Mouse (Mus musculus) testis, adult 2 months (tissue): Measurements from ENCODE around the gene Mrps23. TPM values are rescaled to one million over a fixed set of nuclear protein-coding genes. Genes with fewer than 3 reads are reported as not detected.
A peak's percentile ranks its signal among the peaks of the same experiment; 100 is the strongest.
"Not testable (repeated sequence)": the region's sequence is repeated elsewhere in the genome, so short reads cannot be mapped to it uniquely, and the experiment has no call there.

Source experiments
- H3K27ac ChIP-seq: fragments of 200-500 bp; 2 replicates; pipeline ENCODE4 v1.5.1; 2012; ENCODE audit warnings: low read depth, low read length; ENCODE audit not compliant: control insufficient read depth, insufficient read depth
- H3K27me3 ChIP-seq: fragments of 200-500 bp; 2 replicates; pipeline ENCODE4 v1.6.1; 2012; ENCODE audit warnings: mild to moderate bottlenecking, low read length, moderate library complexity; ENCODE audit not compliant: control insufficient read depth, insufficient read depth
- H3K36me3 ChIP-seq: fragments of 200-500 bp; 2 replicates; pipeline ENCODE4 v1.6.1; 2012; ENCODE audit warnings: mild to moderate bottlenecking, low read length; ENCODE audit not compliant: control insufficient read depth, insufficient read depth
- H3K4me1 ChIP-seq: fragments of 200-500 bp; 2 replicates; pipeline ENCODE4 v1.6.1; 2012; ENCODE audit warnings: low read length; ENCODE audit not compliant: control insufficient read depth, insufficient read depth
- H3K4me3 ChIP-seq: fragments of 200-500 bp; 2 replicates; pipeline ENCODE4 v1.5.1; 2012; ENCODE audit warnings: low read depth, mild to moderate bottlenecking, low read length, moderate library complexity, mixed read lengths; ENCODE audit not compliant: control insufficient read depth
- CTCF ChIP-seq: fragments of 200-500 bp; IDR thresholded peaks from 2 replicates; pipeline ENCODE4 v1.5.1; 2012; ENCODE audit warnings: low read depth, mild to moderate bottlenecking, inconsistent platforms, low read length, moderate library complexity; ENCODE audit not compliant: control insufficient read depth, insufficient read depth, insufficient replicate concordance
- POLR2A ChIP-seq: fragments of 200-500 bp; IDR thresholded peaks from 2 replicates; pipeline ENCODE4 v1.6.1; 2012; ENCODE audit warnings: low read depth, mild to moderate bottlenecking, inconsistent platforms, low read length, moderate library complexity; ENCODE audit not compliant: control insufficient read depth
- polyA plus RNA-seq: library from polyadenylated mRNA; depleted of rRNA; stranded (reverse); fragments of >200 nt; gene quantifications from 2 replicates; pipeline ENCODE4 v1.2.3, GENCODE M21; 2012

Mrps23 gene
- polyA plus RNA-seq, 1 experiment = 29.8 TPM

DNA sequence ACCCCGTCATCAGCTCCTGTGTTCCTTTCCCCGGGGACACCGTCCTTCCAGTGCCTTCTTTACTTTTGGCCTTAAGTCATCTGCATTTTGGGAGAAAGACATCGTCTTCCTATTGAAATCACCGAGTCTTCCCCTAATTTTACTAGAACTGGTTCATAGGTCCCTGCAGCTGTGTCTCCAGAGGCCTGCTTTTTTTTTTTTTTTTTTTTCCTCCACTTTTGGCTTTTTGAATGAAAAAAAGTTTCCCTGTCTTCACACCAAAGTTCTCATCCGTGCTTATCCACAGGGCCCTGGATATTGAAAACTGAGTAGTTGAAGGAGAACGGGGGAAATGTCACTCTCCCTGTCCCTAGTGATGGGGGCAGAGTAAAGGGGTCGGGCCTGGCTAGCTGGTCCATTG, 16.0 kb upstream of the Mrps23 start:
- Histone ChIP-seq H3K4me1 (peaks cover 20% of the 10 kb centered on the region), H3K27me3 (no peaks in the 10 kb centered on the region), H3K36me3 (no peaks in the 10 kb centered on the region), H3K4me3 (peak overlapping the region; percentile 25; the same call in 1 of the 2 replicates), H3K27ac (0 out of 2 replicates have a peak overlapping the region, but pooled peaks have one; percentile 41)
- no peak for TF ChIP-seq CTCF
- TF ChIP-seq POLR2A = no peak

DNA sequence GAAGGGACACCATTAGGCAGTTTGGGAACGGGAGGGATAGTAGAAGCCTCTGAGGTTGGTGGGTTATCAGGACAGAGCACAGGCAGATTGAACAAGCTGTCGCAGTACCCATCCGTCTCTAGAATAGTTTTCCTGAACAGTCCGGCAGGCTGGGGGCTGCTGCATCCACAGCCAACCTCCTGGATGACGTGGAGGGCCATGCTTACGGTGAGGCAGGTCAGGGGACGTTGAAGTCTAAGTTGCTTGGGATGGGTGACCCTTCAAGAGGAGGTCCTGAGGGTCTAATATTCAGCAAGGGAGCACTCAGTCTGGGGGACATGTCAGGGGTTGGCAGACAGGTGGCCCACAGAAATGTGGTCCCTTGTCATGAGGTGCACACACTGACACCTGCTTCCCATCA, 15.6 kb upstream of the Mrps23 start:
- no peak overlapping the region for H3K4me3 ChIP-seq
- H3K27me3 ChIP-seq = no peaks in the 10 kb centered on the region; the same call in 1 of the 2 replicates
- H3K27ac ChIP-seq = no peak overlapping the region
- H3K36me3 ChIP-seq = no peaks in the 10 kb centered on the region
- peaks cover 24% of the 10 kb centered on the region for H3K4me1 ChIP-seq
- TF ChIP-seq CTCF = no peak
- TF ChIP-seq POLR2A = no peak

DNA sequence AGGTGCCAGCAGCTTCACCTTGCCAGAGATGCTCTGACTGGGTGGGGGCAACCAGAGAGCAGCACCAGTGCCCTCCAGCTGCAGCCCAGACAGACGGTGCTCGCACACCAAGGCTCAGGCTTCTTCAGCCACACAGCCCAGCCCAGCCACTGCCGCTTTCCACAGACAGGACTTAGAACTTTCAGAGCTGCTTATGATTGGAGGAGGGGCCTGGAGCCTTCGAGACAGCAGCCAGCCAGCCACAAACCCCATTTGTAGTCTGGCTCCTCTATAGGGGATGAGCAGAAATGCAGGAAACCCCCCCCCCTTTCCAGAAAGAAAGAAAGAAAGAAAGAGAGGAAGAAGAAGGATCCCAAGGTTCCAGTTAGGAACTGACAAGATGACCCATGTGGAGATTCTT, 11.6 kb upstream of the Mrps23 start:
- Histone ChIP-seq H3K36me3 (no peaks in the 10 kb centered on the region), H3K27ac (no peak overlapping the region), H3K27me3 (peaks cover 3% of the 10 kb centered on the region; the same call in 1 of the 2 replicates)

DNA sequence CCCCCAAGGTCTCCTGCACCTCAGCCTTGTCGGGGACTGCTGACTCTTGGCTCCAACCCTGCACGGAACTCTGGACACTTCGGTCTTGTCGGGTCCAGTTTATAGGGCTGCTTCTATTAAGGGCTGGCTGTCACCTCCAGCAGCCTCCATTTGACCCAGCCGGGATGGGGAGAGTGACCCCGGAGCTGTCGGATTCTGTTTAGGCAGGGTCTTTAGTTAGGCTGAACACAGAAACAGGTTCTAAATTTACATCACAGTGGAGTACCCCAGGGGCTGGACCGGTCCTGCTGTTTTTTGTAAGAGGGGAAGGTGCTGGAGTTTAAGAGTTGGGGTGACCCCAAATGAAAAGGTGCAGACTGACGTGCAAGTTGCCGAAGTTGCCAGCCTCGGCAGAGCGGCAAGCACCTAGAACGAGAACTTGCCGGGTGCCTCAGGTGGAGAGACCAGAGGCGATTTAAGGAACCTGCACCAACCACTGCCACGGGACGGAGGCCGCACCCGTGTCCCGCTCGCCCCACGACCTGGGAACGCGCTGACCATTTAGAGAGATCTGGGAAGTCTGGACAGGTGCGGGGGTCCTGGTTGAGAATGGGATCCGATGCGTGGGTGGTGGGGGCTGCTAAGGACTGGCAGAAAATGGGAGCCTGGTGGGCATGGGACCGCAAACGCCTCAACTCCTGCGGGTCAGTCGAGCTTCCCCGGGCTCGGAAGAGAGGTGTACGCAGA, 10.9 kb upstream of the Mrps23 start:
- Histone ChIP-seq H3K4me1 (peaks cover 21% of the 10 kb centered on the region), H3K36me3 (no peaks in the 10 kb centered on the region), H3K27ac (no peak overlapping the region), H3K4me3 (peak overlapping the region; percentile 55), H3K27me3 (peaks cover 3% of the 10 kb centered on the region; the same call in 1 of the 2 replicates)
- TF ChIP-seq POLR2A (no peak), CTCF (no peak)

More for the DNA sequence above, 11.6 kb upstream of the Mrps23 start:
- Histone ChIP-seq H3K4me3 (no peak overlapping the region), H3K4me1 (peaks cover 24% of the 10 kb centered on the region)
- TF ChIP-seq CTCF = no peak
- no peak for TF ChIP-seq POLR2A

DNA sequence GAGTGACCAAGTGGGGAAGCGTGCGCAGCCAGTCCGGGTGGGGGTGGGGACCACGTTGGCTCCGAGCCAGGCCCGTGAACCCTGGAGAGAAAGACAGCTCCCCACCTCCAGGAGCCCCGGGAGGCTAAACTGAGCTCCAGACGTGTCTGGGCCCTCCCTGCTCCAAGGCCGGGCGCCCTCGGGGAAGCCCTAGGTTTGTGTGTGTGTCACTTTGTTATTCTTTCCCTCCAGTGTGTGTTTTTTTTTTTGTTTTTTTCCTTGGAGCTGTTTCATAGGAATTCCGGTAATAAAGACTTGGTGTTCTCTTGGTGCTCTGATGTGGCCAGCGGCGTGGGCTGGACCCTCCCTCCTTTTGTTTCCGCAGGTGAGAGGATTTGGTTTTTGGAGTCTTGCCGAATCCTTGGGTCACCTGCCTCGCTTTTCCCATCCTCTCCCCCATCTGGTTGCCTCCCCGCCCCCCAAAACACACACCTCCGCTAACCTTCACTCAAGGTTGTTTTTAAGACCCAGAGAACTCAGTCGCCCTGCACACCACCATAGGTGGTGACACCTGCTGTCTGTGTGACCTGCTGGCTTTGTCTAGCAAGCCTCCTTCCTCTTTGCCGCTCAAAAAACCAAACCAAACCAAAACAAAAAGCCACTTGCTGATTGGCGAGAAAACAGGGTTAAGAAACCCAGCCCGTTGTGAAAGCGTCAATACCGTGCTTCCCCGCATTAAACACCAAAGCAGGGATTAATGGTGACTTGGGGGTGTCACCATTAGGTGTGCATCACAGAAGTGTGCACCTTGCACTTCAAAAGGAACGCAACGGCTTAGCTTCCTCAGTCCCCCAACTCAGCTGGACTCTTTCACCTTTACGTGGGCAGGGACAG, 10.1 kb upstream of the Mrps23 start:
- no peak for TF ChIP-seq CTCF
- no peak for TF ChIP-seq POLR2A
- H3K27me3 ChIP-seq = peaks cover 3% of the 10 kb centered on the region; the same call in 1 of the 2 replicates

DNA sequence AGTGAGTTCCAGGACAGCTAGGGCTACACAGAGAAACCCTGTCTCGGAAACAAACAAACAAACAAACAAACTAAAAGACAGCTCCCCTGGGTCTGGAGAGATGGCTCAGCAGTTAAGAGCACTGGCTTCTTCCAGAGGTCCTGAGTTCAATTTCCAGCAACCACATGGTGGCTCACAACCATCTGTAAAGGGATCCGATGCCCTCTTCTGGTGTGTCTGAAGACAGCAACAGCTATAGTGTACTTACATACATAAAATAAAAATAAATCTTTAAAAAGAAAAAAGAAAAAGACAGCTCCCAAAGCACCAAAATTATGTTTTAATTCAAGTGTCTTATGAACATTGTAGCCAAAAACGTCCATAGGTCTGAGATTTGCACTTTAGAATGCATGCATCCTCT, 8.5 kb upstream of the Mrps23 start:
- H3K4me3 ChIP-seq, H3K27me3 ChIP-seq, H3K27ac ChIP-seq, H3K36me3 ChIP-seq: not testable (repeated sequence)
- H3K4me1 ChIP-seq = peaks cover 21% of the 10 kb centered on the region

More for the DNA sequence above, 10.1 kb upstream of the Mrps23 start:
- H3K4me1 ChIP-seq = peaks cover 21% of the 10 kb centered on the region
- no peak overlapping the region for H3K27ac ChIP-seq
- peak overlapping the region; percentile 55 for H3K4me3 ChIP-seq
- H3K36me3 ChIP-seq = no peaks in the 10 kb centered on the region

DNA sequence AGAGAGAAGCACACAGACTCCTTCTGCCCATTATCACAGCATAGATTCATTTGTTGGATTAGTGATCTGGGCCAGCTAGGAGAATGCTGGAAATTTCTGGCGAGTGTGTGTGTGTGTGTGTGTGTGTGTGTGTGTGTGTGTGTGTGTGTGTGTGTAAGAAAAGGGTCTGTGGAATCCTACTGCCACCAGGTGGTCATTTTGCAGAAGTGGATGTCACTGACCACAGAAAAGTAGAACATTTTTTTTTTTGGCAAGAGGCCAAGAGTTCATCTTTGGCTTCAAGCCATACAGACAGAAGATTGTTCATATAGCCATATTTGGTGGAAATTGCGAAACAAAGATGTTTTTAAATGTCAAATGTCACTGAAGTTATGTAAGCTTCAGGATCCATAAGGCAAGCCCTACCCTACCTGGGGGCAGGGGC, 7.0 kb upstream of the Mrps23 start:
- H3K27me3 ChIP-seq = peaks cover 3% of the 10 kb centered on the region; the same call in 1 of the 2 replicates
- H3K36me3 ChIP-seq = no peaks in the 10 kb centered on the region
- no peak overlapping the region for H3K4me3 ChIP-seq
- H3K27ac ChIP-seq = no peak overlapping the region
- H3K4me1 ChIP-seq = peaks cover 21% of the 10 kb centered on the region
- TF ChIP-seq POLR2A (no peak), CTCF (no peak)
